In genomic region chr13:83001118-83001517, GRCm38 (mm10) we compare ENCODE assay signal across 25 mouse cellular contexts.
DNase-seq lines count a peak whose midpoint lies in the region; ATAC-seq lines count a peak whose summit lies in the region.
"Had no signal": no experiment of that assay in that cellular context is flagged by ENCODE, and none has a peak within 500 bp of the region (broad histone marks: within the 10 kb centered on the region; RNA-seq: fewer than 3 reads in every experiment).

No protein-coding gene starts in this region.

- H3K27me3 ChIP-seq in splenic B cell, adult 2 months (ENCODE audit: control insufficient read depth, insufficient read depth, low read length, poor library complexity, severe bottlenecking) = no peaks in the 10 kb centered on the region
- H3K27me3 ChIP-seq: CH12.LX; embryonic facial prominence, embryonic 12.5 days; forebrain, embryonic 13.5 days; forebrain, embryonic 15.5 days; Patski had no signal

- peak; percentile 68 for ATAC-seq in common myeloid progenitor, adult 5-6 weeks (replicated peaks; ENCODE audit: low read depth, poor library complexity, severe bottlenecking)
- 0 out of 2 replicates have a peak, but pooled peaks have one; percentile 35 for ATAC-seq in megakaryocyte, adult 5-6 weeks (ENCODE audit: poor library complexity, severe bottlenecking)
- ATAC-seq: activated CD4-positive, CD25-positive, alpha-beta regulatory T cell, adult 4 months; CD4-positive, CD25-positive, alpha-beta regulatory T cell, adult 4 months; forebrain, embryonic 13.5 days; forebrain, embryonic 15.5 days; forebrain, postnatal 0 days; Patski had no signal

- peak; percentile 14 for DNase-seq in splenic B cell, adult 2 months (ENCODE audit: low read depth, low spot score)
- DNase-seq in gastrocnemius, postnatal 25 days = no peak
- DNase-seq in kidney, postnatal 4 days = no peak
- no peak for DNase-seq in embryo, embryonic 10.5 days (ENCODE audit: low spot score)
- DNase-seq: adrenal gland, adult 8-10 months; adrenal gland, postnatal 14 days; adrenal gland, postnatal 36 days; B cell, adult 2 months; cerebellum, adult 11-12 months; cerebellum, adult 2 months; cerebellum, adult 9-10 months; cerebellum, postnatal 10 days; cerebellum, postnatal 25 days; forebrain, postnatal 0 days had no signal

- H3K36me3 ChIP-seq in splenic B cell, adult 2 months (ENCODE audit: control insufficient read depth, insufficient read depth, low read length, poor library complexity, severe bottlenecking) = no peaks in the 10 kb centered on the region
- H3K36me3 ChIP-seq: embryonic facial prominence, embryonic 10.5 days; embryonic facial prominence, embryonic 12.5 days; forebrain, embryonic 15.5 days; G1E had no signal
